Mouse (Mus musculus) spleen, postnatal 14 days (tissue): ENCODE measurements around the gene Ifrd1.
"Not testable (repeated sequence)": the region's sequence is repeated elsewhere in the genome, so short reads cannot be mapped to it uniquely, and the experiment has no call there.

ENCODE experiments used
- DNase-seq, 2 experiments: peaks; one replicate each; pipeline ENCODE4 v3.0.0; 2021 to 2022; ENCODE audit warnings: low spot score in 2 of 2

Ifrd1 gene

DNA sequence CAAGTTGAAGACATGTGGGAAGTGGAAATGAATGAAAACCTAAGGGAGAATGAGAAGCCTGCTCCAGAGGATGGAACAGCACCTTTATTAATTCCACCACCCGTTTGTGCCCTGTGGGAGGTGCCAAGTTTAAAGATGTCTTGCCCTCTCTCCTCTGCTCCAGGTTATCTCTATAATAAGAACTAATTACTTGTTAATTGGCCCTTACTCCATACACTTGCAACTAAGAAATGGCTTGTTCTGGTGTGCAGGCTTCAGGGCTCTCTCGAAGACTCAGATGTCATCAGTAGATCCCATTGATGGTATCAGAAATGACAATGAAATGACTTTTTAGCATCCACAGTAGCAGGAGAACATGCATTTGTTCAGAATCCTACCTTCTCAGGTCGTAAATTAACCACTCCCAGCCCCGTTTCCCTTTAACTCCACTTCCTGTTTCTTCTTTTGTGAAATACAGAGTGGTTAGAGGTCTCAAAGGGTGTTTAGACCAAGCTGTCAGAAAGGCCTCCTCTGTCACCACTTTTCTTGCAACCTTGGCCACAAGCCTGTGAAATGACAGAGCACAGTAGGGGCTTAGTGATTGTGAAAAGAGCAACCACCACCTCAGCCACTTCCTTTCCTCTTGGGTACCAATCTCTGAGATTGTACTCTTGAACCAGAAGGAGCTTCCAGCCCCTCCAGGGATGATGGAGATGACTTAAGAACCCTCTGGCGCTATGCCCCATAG, at the start of gene Ifrd1:
Gene Ifrd1, minus strand, starts transcription at position 51 of the 727 bp plus-strand sequence.
- DNase-seq = no peak

DNA sequence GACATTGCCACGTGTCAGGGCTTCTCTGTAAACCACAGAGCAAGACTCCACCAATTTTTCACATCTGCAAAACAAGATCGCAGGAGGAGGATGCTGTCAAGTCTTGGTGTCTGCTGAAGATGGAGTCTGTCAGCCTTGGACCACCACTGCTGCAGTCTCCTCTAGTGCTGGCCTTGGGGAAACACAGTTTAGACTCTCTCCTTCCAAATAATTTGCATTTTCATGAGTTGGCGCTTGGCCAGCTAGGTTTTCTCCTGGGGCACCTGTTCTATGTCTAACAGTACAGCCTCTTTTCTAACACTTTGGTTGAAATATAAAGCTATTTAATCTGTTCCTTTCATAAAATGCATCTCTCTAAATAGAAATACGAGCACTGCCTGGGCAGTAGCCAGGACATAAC, 38.2 kb upstream of the Ifrd1 start:
- DNase-seq = no peak

DNA sequence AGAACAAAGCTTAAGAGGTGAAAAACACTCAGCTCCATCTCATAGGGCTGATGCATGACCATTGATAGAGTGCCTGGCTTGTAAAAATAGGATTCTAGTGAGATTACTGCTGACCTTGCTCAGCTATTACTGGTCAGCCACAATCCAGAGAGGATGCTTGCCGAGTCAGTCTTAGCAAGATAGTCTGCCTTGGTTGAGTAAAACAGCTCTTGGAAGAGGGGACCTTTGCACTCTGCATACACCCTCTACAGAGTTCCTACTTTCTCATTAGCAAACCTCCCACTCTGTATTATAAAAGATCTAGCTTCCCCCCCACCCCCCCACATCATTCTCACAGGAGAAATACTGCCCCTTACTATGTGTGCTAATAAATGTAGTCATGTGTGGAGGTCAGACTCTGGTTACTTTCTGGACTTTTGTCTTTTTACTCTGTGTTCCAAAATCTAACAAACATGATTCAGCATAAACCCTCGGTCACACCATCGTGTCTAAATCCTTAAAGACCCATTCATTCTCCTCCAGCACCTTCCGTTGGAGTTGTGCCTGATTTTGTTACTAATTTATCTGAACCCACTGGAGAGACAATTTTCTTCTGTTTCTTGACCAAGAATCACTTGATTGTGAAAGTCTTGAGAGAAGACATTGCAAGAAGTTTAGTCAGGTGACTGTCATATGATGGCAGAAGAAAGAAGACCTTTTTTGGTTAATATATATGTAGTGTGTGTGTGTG, 32.5 kb upstream of the Ifrd1 start:
- no peak for DNase-seq

DNA sequence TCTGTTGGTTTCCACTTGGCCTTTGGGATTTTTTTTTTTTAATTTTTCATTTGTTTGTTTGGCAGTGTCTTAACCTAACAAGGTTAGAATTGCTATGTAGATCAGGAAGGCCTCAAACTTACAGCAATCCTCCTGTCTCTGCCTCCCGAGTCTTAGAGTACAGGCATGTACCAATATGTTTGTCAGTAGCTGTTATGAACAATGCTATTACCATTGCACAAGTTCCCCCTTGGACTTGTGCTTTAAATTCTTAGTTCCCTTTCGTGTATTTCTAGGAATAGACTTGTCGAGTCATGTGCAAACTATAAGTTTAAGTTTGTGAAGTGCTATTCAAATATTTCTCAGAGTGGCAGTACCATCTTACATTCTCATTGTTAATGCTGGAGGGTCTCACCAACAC, 29.3 kb upstream of the Ifrd1 start:
- DNase-seq = no peak

DNA sequence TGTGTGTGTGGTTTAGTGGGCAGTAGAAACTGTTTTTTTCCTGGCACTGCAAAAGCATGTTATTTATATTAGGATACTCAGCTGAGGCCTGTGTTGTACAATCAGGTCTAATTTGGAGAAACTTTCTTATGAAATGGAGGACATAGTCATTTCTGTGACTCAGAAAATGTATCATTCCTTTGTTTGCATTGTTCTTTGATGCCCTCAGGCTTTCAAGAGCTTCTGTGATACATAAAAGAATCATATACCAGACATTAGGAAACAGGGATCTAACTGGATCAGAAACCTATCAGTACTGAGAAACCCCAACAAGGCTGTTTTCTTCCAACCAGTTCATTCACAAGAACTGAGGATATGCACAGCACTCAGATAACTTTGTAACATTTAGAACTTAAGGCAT, 26.6 kb upstream of the Ifrd1 start:
- no peak for DNase-seq

DNA sequence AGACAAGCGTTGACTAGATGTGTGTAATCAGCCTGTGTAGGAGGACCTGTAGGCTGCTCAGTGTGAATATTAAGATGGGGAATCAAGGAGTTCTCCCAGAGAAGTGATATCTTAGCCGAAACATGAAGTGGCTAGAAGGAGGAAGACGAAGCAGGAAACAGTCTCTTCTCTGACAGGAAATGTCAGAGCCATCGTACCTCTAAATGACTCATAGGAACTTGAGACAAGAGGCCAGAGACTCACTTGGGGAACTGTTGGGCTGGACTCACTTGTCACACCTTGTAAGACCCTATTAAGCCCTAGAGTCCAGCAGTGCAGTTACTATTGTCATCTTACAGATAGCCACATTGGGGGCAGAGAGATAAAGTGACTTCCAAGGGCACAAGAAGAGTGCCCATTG, 25.0 kb upstream of the Ifrd1 start:
- DNase-seq = no peak

DNA sequence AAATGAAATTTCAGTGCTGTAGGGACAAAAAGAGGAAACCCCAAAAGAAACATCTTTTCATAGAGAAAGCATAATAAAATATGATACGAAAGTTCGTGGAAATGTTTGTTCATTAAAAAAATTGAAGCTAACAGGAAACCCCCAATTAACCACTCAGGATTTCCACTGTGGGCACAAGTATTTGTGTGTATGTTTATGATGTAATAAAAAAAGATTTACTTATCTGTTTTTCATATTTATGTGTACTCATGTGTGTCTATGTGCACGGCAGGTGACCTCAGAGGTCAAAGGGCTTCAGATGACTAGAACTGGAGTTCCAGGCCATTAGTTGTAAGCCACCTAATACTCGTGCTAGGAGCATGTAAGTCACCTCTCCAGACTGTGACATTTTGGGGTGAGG, 24.4 kb upstream of the Ifrd1 start:
- DNase-seq = no peak

DNA sequence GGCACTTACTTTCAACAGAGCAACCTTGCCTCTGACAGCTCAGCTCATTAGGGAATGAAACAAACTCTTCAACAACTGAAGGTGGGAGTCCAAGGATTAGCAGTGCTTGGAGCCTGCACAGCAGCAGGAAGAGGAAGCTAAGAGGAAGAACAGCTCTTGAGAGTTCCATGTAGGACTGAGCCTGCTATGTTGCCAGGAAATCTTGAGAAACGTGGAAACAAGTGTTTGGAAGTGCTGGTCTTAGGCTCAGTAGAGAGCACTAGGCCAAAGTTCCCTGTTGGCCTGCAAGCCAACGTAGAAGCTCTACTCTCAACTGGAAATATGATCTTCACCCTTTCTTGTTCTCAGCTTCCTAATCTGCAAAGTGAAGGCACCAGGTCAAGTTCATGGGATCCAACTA, 20.0 kb upstream of the Ifrd1 start:
- DNase-seq = no peak

DNA sequence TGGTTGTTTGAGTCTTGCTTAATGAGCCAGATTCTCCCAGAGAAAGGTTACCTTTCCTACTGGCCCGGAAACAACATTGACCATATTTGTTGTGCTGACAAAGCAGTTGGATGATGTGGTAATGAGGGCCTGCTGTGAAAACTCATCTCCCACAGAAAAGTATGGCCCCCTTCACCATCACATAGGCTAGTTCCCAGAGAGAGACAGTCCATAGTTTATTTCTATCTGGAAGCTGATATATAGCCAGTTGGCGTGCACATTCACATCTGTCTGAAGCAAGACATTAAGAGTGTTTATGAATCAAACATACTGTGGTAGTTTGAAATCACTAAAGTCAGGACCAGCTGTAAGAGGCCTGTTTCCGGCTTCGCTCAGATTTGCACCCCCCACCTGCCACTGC, 15.4 kb upstream of the Ifrd1 start:
- DNase-seq = no peak

DNA sequence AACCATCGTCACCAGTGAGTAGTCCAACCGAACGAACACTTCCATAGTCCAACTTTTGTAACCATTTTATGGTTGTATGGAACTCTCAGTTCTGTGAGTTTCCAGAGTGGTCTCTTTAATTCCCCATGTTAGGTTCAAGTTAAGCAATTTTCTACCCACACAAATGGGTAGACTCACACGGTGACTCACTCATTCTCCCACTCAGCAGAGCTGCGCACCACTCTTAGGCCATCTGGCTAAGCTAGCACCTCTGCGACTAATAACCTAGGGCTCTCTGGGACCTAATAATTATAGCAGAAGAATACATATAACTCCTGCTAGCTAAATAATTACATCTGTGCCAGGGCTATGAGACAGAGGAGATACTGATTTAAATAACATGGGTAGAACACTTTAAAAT, 14.7 kb upstream of the Ifrd1 start:
- no peak for DNase-seq

DNA sequence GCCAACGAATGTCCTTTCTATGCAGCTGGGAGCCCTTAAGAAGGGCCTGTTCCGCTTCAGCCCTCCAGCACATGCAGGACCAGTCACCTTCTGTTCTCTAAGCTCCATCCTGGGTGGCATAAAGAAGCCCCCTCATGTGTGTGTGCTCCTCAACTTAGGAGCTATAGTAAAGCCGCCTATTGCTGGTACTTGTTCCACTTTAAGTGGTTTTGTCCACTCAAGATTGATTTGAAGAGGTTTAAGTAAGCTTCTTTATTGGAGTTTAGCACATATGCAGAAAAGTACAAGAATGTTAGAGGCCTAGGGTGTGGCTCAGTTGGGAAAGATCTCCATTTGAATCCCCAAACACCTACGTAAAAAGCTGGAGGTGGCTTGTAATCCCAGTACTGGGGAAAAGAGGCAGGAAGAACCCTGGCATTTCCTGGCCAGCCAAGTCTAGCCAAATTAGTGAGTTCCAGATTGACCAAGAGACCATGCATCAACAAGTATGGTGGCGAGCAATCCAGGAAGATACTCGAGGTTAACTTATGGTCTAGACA, 10.2 kb upstream of the Ifrd1 start:
- DNase-seq = no peak

DNA sequence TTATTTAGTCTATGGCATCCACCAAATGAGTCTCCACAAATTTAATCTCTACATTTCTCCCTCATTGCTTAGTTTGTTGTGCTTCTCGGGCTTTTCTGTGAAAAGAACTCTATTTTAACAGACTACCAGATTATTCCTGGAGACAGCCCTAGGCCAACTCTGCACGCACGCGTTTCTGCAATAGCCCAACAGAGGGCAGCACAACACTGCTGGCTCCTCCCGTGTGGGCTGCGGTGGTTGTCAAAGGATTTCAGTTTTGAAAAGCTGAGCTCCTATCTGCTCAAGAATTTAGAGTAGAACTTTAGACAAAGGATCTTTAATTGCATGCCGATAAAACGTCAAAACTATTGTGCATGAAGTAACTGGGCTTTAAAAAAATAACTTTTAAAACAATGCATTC, 8.9 kb upstream of the Ifrd1 start:
- DNase-seq = peak; percentile 30 to 49

DNA sequence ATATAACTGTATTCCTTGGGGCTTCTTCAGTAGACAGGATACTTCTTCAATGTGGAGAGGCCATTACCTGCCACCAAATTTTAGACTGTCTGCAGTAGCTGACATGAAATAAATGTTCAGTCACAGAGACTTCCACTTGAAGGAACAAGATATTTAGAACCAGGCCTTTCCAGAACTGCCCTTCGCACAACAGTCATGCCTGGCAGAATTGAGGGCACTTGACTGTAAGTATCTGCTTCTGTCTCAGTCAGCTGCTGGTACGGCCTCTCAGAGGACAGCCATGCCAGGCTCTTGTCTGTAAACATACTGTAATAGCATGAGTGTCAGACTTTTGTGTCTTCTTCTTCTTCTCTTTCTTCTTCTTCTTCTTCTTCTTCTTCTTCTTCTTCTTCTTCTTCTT, 8.2 kb upstream of the Ifrd1 start:
- DNase-seq = no peak

DNA sequence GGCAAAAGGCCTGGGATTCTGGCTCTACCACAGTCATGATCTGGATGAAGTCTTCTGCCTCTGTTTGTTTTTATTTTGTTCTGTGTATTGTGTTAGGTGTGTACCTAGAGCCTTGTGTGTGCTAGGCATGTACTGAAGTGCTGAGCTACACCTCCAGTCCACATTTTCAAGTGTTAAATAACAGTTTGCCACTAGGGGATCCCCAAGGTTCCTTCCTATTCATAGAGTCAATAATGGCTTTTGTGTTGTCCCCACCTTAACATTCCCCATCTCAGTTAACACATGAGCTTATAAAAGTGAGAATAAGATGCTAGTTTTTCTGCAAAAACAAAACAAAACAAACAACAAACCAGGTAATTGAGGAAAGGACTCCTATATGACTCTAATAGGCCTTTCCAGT, 7.7 kb upstream of the Ifrd1 start:
- DNase-seq = no peak

DNA sequence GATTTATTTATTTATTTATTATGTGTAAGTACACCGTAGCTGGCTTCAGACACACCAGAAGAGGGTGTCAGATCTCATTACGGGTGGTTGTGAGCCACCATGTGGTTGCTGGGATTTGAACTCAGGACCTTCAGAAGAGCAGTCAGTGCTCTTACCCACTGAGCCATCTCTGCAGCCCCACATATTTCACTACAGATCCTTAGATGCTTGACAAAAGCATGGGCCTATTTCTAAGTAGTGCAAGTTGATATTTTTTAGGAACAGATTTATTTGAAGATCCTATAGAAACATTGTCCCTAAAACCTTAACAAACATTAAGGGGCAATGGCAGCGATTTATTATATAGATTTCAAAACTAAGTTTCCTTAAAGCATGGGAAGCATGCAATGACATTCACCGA, 7.0 kb upstream of the Ifrd1 start:
- not testable (repeated sequence) for DNase-seq

DNA sequence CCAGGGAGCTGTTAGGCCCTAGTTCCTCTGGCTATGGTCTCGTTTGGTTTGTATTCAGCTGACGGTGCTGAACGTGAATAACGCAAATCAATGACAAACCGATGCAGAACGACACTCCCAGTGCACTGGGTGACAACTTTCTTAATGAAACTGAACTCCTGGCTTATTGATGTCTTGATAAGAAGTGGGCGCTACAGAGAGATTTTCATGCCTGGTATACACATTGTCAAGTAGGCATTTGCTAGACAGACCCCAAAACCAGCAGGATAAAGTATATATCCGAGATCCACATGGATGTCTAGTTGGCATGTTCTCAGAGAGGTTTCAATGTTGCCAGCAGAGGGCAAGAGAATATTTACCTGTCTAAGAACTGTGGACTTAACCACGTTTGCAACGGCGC, 6.4 kb upstream of the Ifrd1 start:
- DNase-seq = no peak

DNA sequence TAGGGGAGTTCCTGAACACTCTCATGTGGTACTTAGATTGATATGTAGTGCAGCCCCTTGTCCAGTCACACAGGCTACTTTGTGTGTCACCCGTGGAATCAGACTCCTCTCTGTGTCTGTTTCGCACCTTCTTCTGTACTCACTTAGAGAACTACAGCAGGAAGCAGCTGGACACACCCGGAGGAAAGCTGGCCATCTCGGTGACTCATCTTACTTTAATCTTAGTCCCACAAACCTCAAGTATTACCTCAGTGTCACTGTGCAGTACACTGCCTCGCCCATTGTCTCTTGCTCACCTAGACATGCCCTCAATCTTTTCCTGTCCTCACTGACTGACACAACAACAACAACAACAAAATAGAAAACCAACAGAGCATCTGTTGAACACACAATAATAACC, 4.9 kb upstream of the Ifrd1 start:
- DNase-seq = no peak

DNA sequence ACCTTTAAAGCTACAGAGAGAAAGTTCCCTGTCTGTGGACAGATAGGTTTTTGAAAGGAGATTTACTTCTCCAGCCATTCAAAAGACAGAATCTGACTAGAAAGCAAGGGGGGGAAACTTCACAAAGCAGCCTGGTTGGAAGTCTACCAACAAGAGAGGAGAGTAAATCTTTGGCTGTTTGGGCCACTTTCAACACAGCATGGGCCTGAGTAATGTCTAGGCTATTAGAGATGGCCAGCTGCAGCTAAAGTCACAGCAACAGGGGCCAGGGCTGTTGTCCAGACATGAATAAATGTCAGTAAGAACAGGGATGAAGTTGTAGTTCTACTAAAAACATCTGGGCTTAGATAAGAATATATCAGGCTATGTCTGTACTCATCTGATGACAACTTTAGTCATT, 2.0 kb upstream of the Ifrd1 start:
- DNase-seq = no peak

DNA sequence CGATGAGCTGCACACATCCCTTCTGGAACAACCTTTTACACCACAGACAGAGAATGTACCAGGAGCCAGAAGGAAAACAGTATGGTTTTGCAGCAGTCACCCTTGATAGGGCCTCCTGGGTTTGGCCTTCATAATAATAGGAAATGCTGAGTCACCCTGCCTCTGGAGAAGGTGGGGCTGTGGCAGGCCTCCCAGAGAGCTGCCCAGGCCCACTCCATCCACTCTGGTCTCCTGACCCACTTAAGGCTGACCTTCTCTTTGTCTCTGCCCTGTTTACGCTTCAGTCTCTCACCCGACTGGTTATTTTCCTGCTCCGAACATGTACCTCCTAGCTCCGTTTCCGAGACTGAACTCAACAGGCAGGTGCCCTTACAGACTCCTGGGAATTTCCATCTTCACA, 328 bp downstream of the Ifrd1 start:
- DNase-seq = no peak

DNA sequence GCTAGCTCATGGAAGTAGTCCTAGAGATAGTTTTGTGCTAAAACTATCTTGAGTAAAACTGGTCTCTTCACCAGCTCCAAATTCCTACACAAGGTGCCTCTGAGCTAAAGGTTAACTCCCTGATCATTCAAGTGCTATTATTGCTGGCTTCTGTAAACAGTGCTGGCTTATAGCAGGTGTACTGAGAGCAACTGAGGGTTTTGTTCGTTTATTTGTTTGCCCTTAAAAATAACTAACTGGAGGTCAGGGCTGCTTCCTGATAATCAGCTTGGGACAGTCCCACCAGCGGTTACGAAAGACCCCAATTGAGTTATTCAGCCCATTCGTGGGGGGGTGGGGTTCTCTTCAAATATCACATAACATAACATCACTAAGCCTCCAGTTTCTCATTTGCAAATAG, 920 bp downstream of the Ifrd1 start:
- no peak for DNase-seq

DNA sequence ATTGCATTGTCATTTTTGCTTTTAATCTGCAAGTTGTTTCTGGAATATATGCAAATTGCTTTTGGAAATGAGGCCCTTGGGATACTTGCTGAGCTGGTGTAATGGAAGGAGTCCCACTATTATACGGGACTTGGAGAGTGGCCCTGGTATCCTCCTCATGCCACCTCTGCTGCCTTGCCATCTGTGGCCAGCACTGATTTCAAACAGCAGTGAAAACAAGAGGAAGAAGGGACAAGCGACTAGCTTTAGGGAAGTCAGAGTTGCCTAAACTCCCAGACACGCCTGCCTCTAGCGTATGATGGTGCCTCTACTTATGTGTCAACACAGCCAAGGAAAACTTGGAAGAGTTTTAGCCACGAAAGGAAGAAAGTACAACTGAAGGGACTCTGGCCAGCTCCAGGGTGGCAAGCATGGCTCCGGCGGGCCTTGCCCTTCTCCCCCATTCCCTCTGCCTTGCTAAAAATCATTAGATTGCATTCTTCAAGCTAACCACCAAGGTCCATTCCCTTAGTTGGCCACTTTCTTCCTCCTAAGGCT, 2.8 kb downstream of the Ifrd1 start:
- DNase-seq = no peak

DNA sequence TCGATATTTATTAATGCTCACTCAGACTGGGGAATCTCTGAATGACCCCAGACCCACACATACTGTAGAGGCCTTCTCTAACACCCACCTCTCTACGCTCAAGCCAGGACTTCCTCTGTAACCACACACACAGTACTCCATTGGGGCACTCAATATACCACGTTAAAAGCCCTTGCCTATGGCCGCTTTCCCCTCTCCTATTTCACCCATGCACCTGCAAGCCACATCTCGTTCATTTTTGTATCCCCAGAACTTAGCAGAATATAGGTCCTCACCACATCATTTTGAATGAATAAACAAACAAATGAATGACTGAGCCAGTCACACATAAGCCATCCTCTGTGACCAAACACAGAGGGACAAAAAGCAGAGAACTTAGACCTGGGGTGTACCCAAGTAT, 3.4 kb downstream of the Ifrd1 start:
- DNase-seq = no peak

DNA sequence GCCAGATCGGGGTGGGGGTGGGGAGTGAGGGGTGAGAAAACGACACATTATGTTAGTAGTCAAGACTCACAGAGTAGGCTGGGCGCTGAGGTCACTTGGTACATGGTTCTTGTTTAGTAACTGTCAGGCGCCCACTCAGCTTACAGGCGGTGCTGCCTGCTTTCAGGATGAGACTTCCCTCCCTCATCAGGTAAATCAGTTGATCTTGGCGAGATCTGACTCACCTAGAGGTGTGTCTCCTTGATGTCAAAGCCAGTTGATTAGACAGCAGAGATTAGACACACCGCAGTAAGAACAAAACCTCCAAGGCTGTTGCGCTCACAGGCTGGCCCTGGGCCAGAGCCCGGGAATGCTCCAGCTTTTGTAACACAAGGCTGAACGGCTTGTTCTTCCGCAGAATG, 4.5 kb downstream of the Ifrd1 start:
- DNase-seq = no peak
